Mouse (Mus musculus) heart, adult 2 months (tissue): ENCODE results near the gene Cdk17. TPM values are rescaled to one million over a fixed set of nuclear protein-coding genes. Genes with fewer than 3 reads are reported as not detected.

Experiments
- DNase-seq, 2 experiments: peaks; one replicate each; pipeline ENCODE4 v3.0.0; 2021
- H3K27ac ChIP-seq: fragments of 200-600 bp; 2 replicates; pipeline ENCODE4 v1.8.1; 2022
- H3K27me3 ChIP-seq: fragments of 200-500 bp; 2 replicates; pipeline ENCODE4 v1.6.1; 2012; ENCODE audit warnings: mild to moderate bottlenecking, low read length, inconsistent platforms, mixed read lengths; ENCODE audit not compliant: control insufficient read depth, insufficient read depth
- H3K36me3 ChIP-seq: fragments of 200-500 bp; 2 replicates; pipeline ENCODE4 v1.6.1; 2012; ENCODE audit warnings: low read length, inconsistent platforms; ENCODE audit not compliant: control insufficient read depth, insufficient read depth
- H3K4me1 ChIP-seq: fragments of 200-500 bp; 2 replicates; pipeline ENCODE4 v1.6.1; 2011; ENCODE audit warnings: low read length; ENCODE audit not compliant: control insufficient read depth, insufficient read depth
- H3K4me3 ChIP-seq: fragments of 200-600 bp; 2 replicates; pipeline ENCODE4 v1.8.1; 2022
- H3K79me2 ChIP-seq: fragments of 200-500 bp; replicated peaks from 2 replicates; pipeline ENCODE4 v1.6.1; 2012; ENCODE audit warnings: mild to moderate bottlenecking, inconsistent platforms, low read length, moderate library complexity, mixed read lengths; ENCODE audit not compliant: control insufficient read depth, insufficient read depth
- H3K9ac ChIP-seq: fragments of 200-500 bp; 2 replicates; pipeline ENCODE4 v1.6.1; 2012; ENCODE audit warnings: low read depth, mild to moderate bottlenecking, control low read depth, inconsistent platforms, low read length, mixed read lengths
- CTCF ChIP-seq: fragments of 200-600 bp; IDR thresholded peaks from 2 replicates; pipeline ENCODE4 v1.8.1; 2022; ENCODE audit warnings: antibody characterized with exemption, mild to moderate bottlenecking, moderate library complexity
- EP300 ChIP-seq: fragments of 200-500 bp; IDR thresholded peaks from 2 replicates; pipeline ENCODE4 v1.6.1; 2011; ENCODE audit warnings: low read depth, low read length, control low read depth; ENCODE audit not compliant: insufficient read depth
- POLR2A ChIP-seq: fragments of 200-500 bp; IDR thresholded peaks from 2 replicates; pipeline ENCODE4 v1.6.1; 2011; ENCODE audit warnings: mild to moderate bottlenecking, low read depth, low read length, control low read depth; ENCODE audit not compliant: insufficient read depth
- WGBS: fragments of 180-500 bp; shearing (Covaris S2); methylation state at CpG from one replicate; pipeline ENCODE4 v1.1.7; 2018; 5-methylcytosine and 5-hydroxymethylcytosine counted together
- intact Hi-C: fragments of 180-260 bp; cut with DNase I; formaldehyde crosslinking; loops from one replicate; pipeline ENCODE4 v1.15.1; 2025
- polyA plus RNA-seq: library from polyadenylated mRNA; depleted of rRNA; stranded (reverse); fragments of >200 nt; gene quantifications from 2 replicates; pipeline ENCODE4 v1.2.3, GENCODE M21; 2012
- total RNA-seq, 2 experiments: library from RNA; stranded (reverse); gene quantifications; 2 replicates each; pipeline ENCODE4 v1.2.3; 2021

Cdk17 gene
- total and polyA plus RNA-seq, 3 experiments = 14.3 to 18.8 (median 16.6) TPM

DNA sequence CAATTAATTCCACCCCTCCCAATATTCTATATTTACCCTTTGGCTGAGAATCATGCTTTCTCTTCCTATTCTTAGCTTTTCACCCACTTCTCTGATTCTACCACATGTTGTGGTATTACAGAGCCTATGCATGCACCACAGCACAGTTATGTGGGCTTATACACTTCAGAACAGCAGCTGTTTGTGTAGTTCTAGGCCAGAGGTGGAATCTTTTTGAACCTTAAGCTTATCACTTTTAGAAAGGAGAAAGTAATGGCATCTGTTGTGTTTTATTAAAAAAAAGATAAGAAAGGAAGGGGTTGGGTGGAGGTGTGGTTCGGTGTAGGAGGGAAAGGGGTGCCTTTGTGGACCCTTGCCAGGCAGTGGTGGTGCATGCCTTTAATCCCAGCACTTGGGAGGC is 16.1 kb upstream of the Cdk17 start:
- Histone ChIP-seq H3K27ac (no peak overlapping the region), H3K27me3 (no peaks in the 10 kb centered on the region), H3K36me3 (0 out of 2 replicates have a peak, but pooled peaks cover 2% of the 10 kb centered on the region), H3K4me3 (no peak overlapping the region), H3K9ac (no peak overlapping the region), H3K79me2 (no peaks in the 10 kb centered on the region), H3K4me1 (peaks cover 3% of the 10 kb centered on the region; the same call in 1 of the 2 replicates)
- no peak for DNase-seq
- WGBS = 51% methylated on average over 1 of the region's 1 CpGs
- TF ChIP-seq POLR2A (no peak), EP300 (no peak), CTCF (no peak)
- intact Hi-C loops = loop anchor here (10.0 kb wide), 1 partner anchor 60 kb away; the partner anchor contains the start of gene Cfap54

DNA sequence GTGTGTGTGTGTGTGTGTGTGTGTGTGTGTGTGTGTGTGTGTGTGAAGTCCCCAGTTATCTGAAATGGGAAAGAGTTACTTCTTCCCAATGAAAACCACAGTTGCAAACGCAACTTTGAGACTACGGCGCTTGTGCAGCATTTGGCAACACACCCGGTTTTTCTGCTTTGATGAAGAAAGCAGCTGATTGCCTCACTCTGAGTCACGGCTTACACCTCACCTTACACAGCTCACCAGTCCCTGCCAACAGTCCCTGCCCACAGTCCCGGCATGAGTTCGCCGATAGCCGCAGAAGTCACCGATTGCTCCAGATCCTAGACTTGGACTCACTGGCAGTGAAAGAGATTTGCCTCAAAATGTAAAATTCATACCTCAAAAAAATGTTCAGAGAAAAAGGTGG is 15.6 kb upstream of the Cdk17 start:
- DNase-seq = peak in 1 of 2 experiments; percentile 53
- H3K27me3 ChIP-seq = no peaks in the 10 kb centered on the region
- 45% methylated on average over 10 of the region's 10 CpGs for WGBS
- no peak overlapping the region for H3K27ac ChIP-seq
- intact Hi-C loops = loop anchor here (10.0 kb wide), 1 partner anchor 60 kb away; the partner anchor contains the start of gene Cfap54
- 0 out of 2 replicates have a peak, but pooled peaks cover 2% of the 10 kb centered on the region for H3K36me3 ChIP-seq
- TF ChIP-seq EP300 (no peak), CTCF (no peak), POLR2A (no peak)
- H3K79me2 ChIP-seq = no peaks in the 10 kb centered on the region
- H3K4me3 ChIP-seq = no peak overlapping the region
- no peak overlapping the region for H3K9ac ChIP-seq
- H3K4me1 ChIP-seq = peaks cover 3% of the 10 kb centered on the region; the same call in 1 of the 2 replicates

DNA sequence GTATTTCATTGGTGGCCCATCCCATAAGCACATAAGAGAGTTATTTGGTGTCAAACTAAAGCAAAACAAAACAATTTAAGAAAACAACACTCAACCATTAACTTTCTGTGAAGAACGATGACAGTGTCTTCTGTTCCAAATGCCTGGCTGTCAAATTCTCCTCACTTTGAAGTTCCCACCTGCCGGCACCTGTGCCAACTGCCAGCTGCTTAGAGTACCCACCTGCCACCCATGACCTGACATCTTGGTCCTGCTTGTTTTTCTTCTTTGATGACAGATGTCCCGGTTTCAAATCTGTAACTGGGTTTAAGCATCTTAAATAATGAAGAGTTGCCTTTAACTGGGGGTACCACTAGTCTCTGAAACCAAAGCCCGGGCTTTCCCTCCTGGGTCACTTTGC is 14.1 kb upstream of the Cdk17 start:
- 96% methylated on average over 4 of the region's 4 CpGs for WGBS
- intact Hi-C loops = loop anchor here (10.0 kb wide), 1 partner anchor 62 kb away; the partner anchor contains the start of gene Cfap54
- no peak for TF ChIP-seq EP300
- TF ChIP-seq POLR2A = no peak
- TF ChIP-seq CTCF = no peak

DNA sequence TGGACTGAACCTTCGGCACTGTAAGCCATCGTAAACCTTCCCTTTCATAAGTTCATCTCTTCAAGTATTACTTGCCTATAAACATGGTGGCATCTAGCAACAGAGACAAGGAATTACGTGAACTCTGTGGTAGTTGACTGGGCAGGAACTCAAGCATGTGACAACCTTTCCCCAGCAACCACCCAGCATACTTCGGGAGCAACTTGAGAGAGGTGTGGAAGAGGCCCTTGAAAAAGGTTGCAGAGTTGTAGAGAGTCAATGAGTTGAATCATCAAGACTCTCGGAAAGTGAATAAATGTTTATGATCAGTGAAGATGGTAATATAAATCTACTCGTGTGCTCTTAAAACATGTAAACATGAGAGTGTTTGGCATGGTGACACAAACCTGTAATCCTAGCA is 13.0 kb upstream of the Cdk17 start:
- TF ChIP-seq EP300 (no peak), POLR2A (no peak), CTCF (no peak)
- Histone ChIP-seq H3K4me1 (peaks cover 1% of the 10 kb centered on the region), H3K4me3 (no peak overlapping the region), H3K36me3 (0 out of 2 replicates have a peak, but pooled peaks cover 2% of the 10 kb centered on the region), H3K27me3 (no peaks in the 10 kb centered on the region), H3K27ac (no peak overlapping the region), H3K9ac (no peak overlapping the region), H3K79me2 (no peaks in the 10 kb centered on the region)
- intact Hi-C loops = loop anchor here (10.0 kb wide), 1 partner anchor 63 kb away; the partner anchor contains the start of gene Cfap54
- WGBS = 93% methylated on average over 6 of the region's 6 CpGs
- no peak for DNase-seq

More for the DNA sequence above, 14.1 kb upstream of the Cdk17 start:
- peaks cover 3% of the 10 kb centered on the region; the same call in 1 of the 2 replicates for H3K4me1 ChIP-seq
- H3K36me3 ChIP-seq = 0 out of 2 replicates have a peak, but pooled peaks cover 2% of the 10 kb centered on the region
- H3K4me3 ChIP-seq = no peak overlapping the region
- H3K79me2 ChIP-seq = no peaks in the 10 kb centered on the region
- H3K27ac ChIP-seq = no peak overlapping the region
- no peak overlapping the region for H3K9ac ChIP-seq
- no peak for DNase-seq
- no peaks in the 10 kb centered on the region for H3K27me3 ChIP-seq

DNA sequence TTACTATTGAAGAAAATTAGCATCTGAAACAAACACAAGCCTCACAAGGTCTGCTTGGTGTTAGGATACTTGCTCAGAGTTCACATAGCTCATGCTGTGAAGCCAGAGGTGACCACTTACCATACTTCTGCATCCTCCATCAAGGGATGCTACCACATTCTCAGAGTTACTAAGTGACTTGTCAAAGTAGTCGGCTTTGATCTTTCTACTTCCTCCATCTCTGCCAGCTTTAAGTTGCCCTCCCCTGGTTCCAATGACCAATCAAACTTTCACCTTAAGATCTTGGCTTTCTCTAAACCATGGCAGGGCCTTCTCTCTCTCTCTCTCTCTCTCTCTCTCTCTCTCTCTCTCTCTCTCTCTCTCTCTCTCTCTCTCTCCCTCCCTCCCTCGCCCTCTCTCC is 11.1 kb upstream of the Cdk17 start:
- intact Hi-C loops = loop anchor here (10.0 kb wide), 1 partner anchor 65 kb away; the partner anchor contains the start of gene Cfap54
- no peak overlapping the region for H3K9ac ChIP-seq
- no peaks in the 10 kb centered on the region; the same call in 1 of the 2 replicates for H3K4me1 ChIP-seq
- no peak overlapping the region for H3K4me3 ChIP-seq
- H3K27me3 ChIP-seq = no peaks in the 10 kb centered on the region
- H3K36me3 ChIP-seq = no peaks in the 10 kb centered on the region
- TF ChIP-seq EP300 = no peak
- no peak for TF ChIP-seq POLR2A
- no peaks in the 10 kb centered on the region for H3K79me2 ChIP-seq
- 47% methylated on average over 1 of the region's 2 CpGs for WGBS
- H3K27ac ChIP-seq = no peak overlapping the region
- no peak for DNase-seq

DNA sequence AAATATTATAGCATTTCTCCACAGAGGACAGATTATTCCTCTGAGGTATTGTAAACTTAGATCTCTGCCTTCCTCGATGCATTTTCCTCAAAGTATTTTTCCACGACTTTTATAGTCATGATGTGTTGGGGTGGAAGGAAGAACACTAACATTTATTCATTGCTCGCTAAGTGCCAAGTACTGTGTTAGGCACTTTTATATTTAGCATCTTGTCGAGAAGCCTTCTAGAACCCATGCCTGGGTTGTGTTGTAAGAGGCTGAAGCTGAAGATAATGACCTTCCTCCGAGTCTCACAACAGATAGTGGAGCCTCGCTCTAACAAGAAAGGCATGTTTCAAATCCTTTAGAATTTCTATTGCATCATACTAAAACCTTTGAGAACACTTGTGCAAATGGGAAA is 8.9 kb upstream of the Cdk17 start:
- TF ChIP-seq EP300 (no peak), POLR2A (no peak), CTCF (no peak)
- H3K27me3 ChIP-seq = no peaks in the 10 kb centered on the region
- H3K79me2 ChIP-seq = no peaks in the 10 kb centered on the region
- peak overlapping the region; percentile 62 for H3K27ac ChIP-seq
- intact Hi-C loops = no loop called here
- no peak for DNase-seq
- no peak overlapping the region for H3K4me3 ChIP-seq
- H3K9ac ChIP-seq = no peak overlapping the region
- WGBS = 21% methylated on average over 6 of the region's 6 CpGs
- no peaks in the 10 kb centered on the region for H3K36me3 ChIP-seq
- no peaks in the 10 kb centered on the region; the same call in 1 of the 2 replicates for H3K4me1 ChIP-seq
